ENCODE assay signal across 7 mouse cellular contexts in the genomic region with DNA sequence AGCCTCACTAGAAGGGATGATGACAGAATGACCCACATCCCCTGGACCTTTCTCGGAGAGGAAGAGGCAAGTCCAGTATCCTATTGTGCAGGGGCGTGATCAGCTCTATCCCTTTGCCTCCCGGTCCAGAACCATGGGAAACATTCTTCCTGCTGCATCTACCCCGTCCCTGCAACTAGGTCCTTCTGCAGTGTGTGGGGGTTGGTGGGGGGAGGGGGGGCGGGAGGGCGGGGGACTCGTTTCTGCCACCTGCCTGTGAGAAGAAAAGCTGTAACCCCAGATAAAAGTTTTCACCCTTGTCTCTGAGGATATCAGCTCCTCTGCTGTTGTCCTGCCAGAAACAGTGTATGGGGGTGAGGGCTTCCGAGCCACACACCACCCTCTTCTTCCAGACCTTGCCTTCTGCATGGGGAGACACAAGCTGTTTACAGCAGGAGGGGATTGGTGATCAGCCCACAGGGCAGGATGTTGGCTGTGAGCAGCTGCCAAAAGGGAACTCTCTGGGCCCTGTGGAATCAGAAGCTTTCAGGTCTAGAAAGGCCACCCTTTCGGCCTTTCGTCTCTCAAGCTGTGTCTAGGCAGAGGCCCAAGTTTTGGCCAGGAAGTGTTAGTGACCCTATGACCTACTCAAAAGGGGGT. TPM values are rescaled to one million over a fixed set of nuclear protein-coding genes. Genes with fewer than 3 reads are reported as not detected.
A peak's percentile ranks its signal among the peaks of the same experiment; 100 is the strongest.
DNase-seq lines count a peak whose midpoint lies in the region; ATAC-seq and TF ChIP-seq lines count a peak whose summit lies in the region.

No protein-coding gene starts in this region.

- TF ChIP-seq EP300 in MEL (IDR thresholded peaks at IDR 0.05; ENCODE audit: low read depth in 1 of 2, low read length in 2 of 2), result peak; percentile 36 to 42; a peak in 2 of 4 replicates

- no peaks in the 10 kb centered on the region for H3K79me2 ChIP-seq in MEL (ENCODE audit: control insufficient read depth, insufficient read depth, low read length, poor library complexity)

- WGBS in cerebellum, adult 2 months, result under 1% methylated on average over 10 of the region's 10 CpGs
- WGBS in kidney, adult 2 months, result 22% methylated on average over 10 of the region's 10 CpGs
- 9% methylated on average over 10 of the region's 10 CpGs for WGBS in lung, embryonic 15.5 days
- WGBS in stomach, embryonic 15.5 days, result 19% methylated on average over 10 of the region's 10 CpGs

- no peak overlapping the region for H3K27ac ChIP-seq in MEL (ENCODE audit: control insufficient read depth, low read depth, low read length)
- peak overlapping the region; percentile 99 for H3K27ac ChIP-seq in cerebellum, adult 2 months (ENCODE audit: insufficient read depth, low read length)
- H3K27ac ChIP-seq in kidney, adult 2 months (ENCODE audit: insufficient read depth, low read depth, low read length), result peak overlapping the region; percentile 82
- peak overlapping the region; percentile 84 for H3K27ac ChIP-seq in lung, embryonic 15.5 days
- peak overlapping the region; percentile 59 for H3K27ac ChIP-seq in stomach, embryonic 15.5 days

- peak overlapping the region; percentile 58 to 79 for H3K4me3 ChIP-seq in MEL (ENCODE audit: control insufficient read depth in 1 of 2, insufficient read depth in 1 of 2, low read depth in 2 of 2, low read length in 2 of 2)
- peak overlapping the region; percentile 95 for H3K4me3 ChIP-seq in cerebellum, adult 2 months (replicated peaks; ENCODE audit: insufficient read depth, low read depth, low read length)
- peak overlapping the region; percentile 59 for H3K4me3 ChIP-seq in kidney, adult 2 months (ENCODE audit: insufficient read depth, low read depth, low read length)
- peak overlapping the region; percentile 56 for H3K4me3 ChIP-seq in lung, embryonic 15.5 days
- H3K4me3 ChIP-seq in stomach, embryonic 15.5 days (replicated peaks), result peak overlapping the region; percentile 55

- peak overlapping the region; percentile 82 for H3K4me2 ChIP-seq in lung, embryonic 15.5 days
- peak overlapping the region; percentile 97 for H3K4me2 ChIP-seq in stomach, embryonic 15.5 days

- peak overlapping the region; percentile 48; the same call in 1 of the 2 replicates for H3K9ac ChIP-seq in MEL (ENCODE audit: control insufficient read depth, low read depth, low read length, poor library complexity, severe bottlenecking)
- peak overlapping the region; percentile 48; the same call in 1 of the 2 replicates for H3K9ac ChIP-seq in lung, embryonic 15.5 days
- H3K9ac ChIP-seq in stomach, embryonic 15.5 days, result 0 out of 2 replicates have a peak overlapping the region, but pooled peaks have one; percentile 5

- no peaks in the 10 kb centered on the region for H3K9me3 ChIP-seq in MEL (replicated peaks; ENCODE audit: insufficient read depth, low read length)
- no peaks in the 10 kb centered on the region for H3K9me3 ChIP-seq in lung, embryonic 15.5 days
- H3K9me3 ChIP-seq in stomach, embryonic 15.5 days, result no peaks in the 10 kb centered on the region

- peaks cover 0 to 2% of the 10 kb centered on the region in 2 experiments; a peak in 1 of 4 replicates for H3K36me3 ChIP-seq in MEL (ENCODE audit: control insufficient read depth in 1 of 2, insufficient read depth in 2 of 2, low read length in 2 of 2)
- no peaks in the 10 kb centered on the region for H3K36me3 ChIP-seq in kidney, adult 2 months (ENCODE audit: control insufficient read depth, insufficient read depth, low read length)
- no peaks in the 10 kb centered on the region for H3K36me3 ChIP-seq in lung, embryonic 15.5 days
- H3K36me3 ChIP-seq in stomach, embryonic 15.5 days, result no peaks in the 10 kb centered on the region

- peaks cover 2 to 15% of the 10 kb centered on the region in 2 experiments; a peak in 3 of 4 replicates for H3K4me1 ChIP-seq in MEL (ENCODE audit: control insufficient read depth in 1 of 2, insufficient read depth in 2 of 2, low read length in 2 of 2)
- H3K4me1 ChIP-seq in cerebellum, adult 2 months (ENCODE audit: control insufficient read depth, insufficient read depth, low read length), result peaks cover 41% of the 10 kb centered on the region
- H3K4me1 ChIP-seq in kidney, adult 2 months (ENCODE audit: control insufficient read depth, insufficient read depth, low read length), result peaks cover 2% of the 10 kb centered on the region; the same call in 1 of the 2 replicates
- H3K4me1 ChIP-seq in lung, embryonic 15.5 days, result peaks cover 44% of the 10 kb centered on the region
- H3K4me1 ChIP-seq in stomach, embryonic 15.5 days, result peaks cover 10% of the 10 kb centered on the region

- peaks cover 0 to 4% of the 10 kb centered on the region in 2 experiments; a peak in 2 of 4 replicates for H3K27me3 ChIP-seq in MEL (ENCODE audit: control insufficient read depth in 1 of 2, insufficient read depth in 2 of 2, low read length in 2 of 2)
- H3K27me3 ChIP-seq in cerebellum, adult 2 months (ENCODE audit: control insufficient read depth, insufficient read depth, low read length), result no peaks in the 10 kb centered on the region
- no peaks in the 10 kb centered on the region for H3K27me3 ChIP-seq in kidney, adult 2 months (replicated peaks; ENCODE audit: control insufficient read depth, insufficient read depth, low read length)
- no peaks in the 10 kb centered on the region for H3K27me3 ChIP-seq in lung, embryonic 15.5 days
- H3K27me3 ChIP-seq in stomach, embryonic 15.5 days (replicated peaks), result no peaks in the 10 kb centered on the region; the same call in 1 of the 2 replicates

- ATAC-seq in lung, embryonic 15.5 days (ENCODE audit: borderline replicate concordance, extremely low read depth, low FRiP score, low TSS enrichment), result peak; percentile 51
- ATAC-seq in stomach, embryonic 15.5 days (ENCODE audit: insufficient read depth, low FRiP score, low read depth), result no peak

- TF ChIP-seq POLR2A in MEL (IDR thresholded peaks at IDR 0.05; ENCODE audit: control insufficient read depth in 1 of 2, insufficient read depth in 1 of 2, low read depth in 1 of 2, low read length in 2 of 2, poor library complexity in 1 of 2), result no peak
- TF ChIP-seq POLR2A in cerebellum, adult 2 months (IDR thresholded peaks at IDR 0.05; ENCODE audit: borderline replicate concordance, insufficient read depth, low read length), result peak; percentile 30; the same call in 1 of the 2 replicates
- TF ChIP-seq POLR2A in kidney, adult 2 months (IDR thresholded peaks at IDR 0.05; ENCODE audit: low read depth, low read length), result no peak

- peak in 1 of 3 experiments; percentile 43; a peak in 1 of 6 replicates for TF ChIP-seq CTCF in MEL (IDR thresholded peaks at IDR 0.05 in 2 of 3, conservative IDR thresholded peaks at IDR 0.05 in 1 of 3; ENCODE audit: control insufficient read depth in 1 of 3, insufficient read depth in 1 of 3, low read depth in 2 of 3, low read length in 3 of 3, poor library complexity in 1 of 3, severe bottlenecking in 1 of 3)
- no peak for TF ChIP-seq CTCF in cerebellum, adult 2 months (IDR thresholded peaks at IDR 0.05; ENCODE audit: borderline replicate concordance, insufficient read depth, low read depth, low read length)
- no peak for TF ChIP-seq CTCF in kidney, adult 2 months (conservative IDR thresholded peaks at IDR 0.05; ENCODE audit: insufficient read depth, insufficient read length, low read depth, low read length)

- TF ChIP-seq RAD21 in MEL (IDR thresholded peaks at IDR 0.05; ENCODE audit: low read depth, low read length), result no peak

- peak; percentile 70 for DNase-seq in MEL (ENCODE audit: low read depth, low spot score)
- peak; percentile 71 to 79 for DNase-seq in cerebellum, adult 2 months
- DNase-seq in heart, adult 8-10 months (ENCODE audit: low spot score), result peak; percentile 73
- DNase-seq in kidney, adult 2 months, result peak; percentile 68
- no peak for DNase-seq in urinary bladder, postnatal 14 days (ENCODE audit: low spot score)

TF ChIP-seq in MEL, 35 proteins besides CTCF, POLR2A, EP300 and RAD21 (continues in another document):
- no peak for TF ChIP-seq MYC (IDR thresholded peaks at IDR 0.05; ENCODE audit: low read depth, low read length)

RNA-seq across cellular contexts. Expression of a gene that starts 10.4 kb away (rescaled TPM):
- total RNA-seq in MEL (2012; rRNA removed), result 1.0 and 1.5 TPM in 2 replicates
- 1 to 10 TPM in 1 of 2 experiments, not detected in 1; 2.4 TPM for polyA plus RNA-seq in MEL (2012; ENCODE audit: insufficient read depth in 1 of 2, insufficient read length in 2 of 2, low read depth in 1 of 2, low replicate concordance in 2 of 2, missing spikeins in 1 of 2)
- 962 and 1,033 TPM in 2 replicates for polyA plus RNA-seq in cerebellum, adult 2 months (2012; rRNA removed)
- 10 to 100 TPM; 36.5 to 54.5 (median 37.7) TPM for total RNA-seq in heart, adult 8-10 months (2022)
- polyA plus RNA-seq in kidney, adult 2 months (2012; rRNA removed), result 36.6 and 43.1 TPM in 2 replicates
- 76.8 and 85.6 TPM in 2 replicates for polyA plus RNA-seq in lung, embryonic 15.5 days (2015; fragmentation: Nextera tagmentation; extraction: Ambion mirVana)
- polyA plus RNA-seq in stomach, embryonic 15.5 days (2015; fragmentation: Nextera tagmentation; extraction: Ambion mirVana), result 22.2 and 23.7 TPM in 2 replicates

RNA-seq across cellular contexts. Expression of a gene that starts 12.6 kb away (rescaled TPM):
- total RNA-seq in MEL (2012; rRNA removed), result not detected in 2 replicates
- polyA plus RNA-seq in MEL (2012; ENCODE audit: insufficient read depth in 1 of 2, insufficient read length in 2 of 2, low read depth in 1 of 2, low replicate concordance in 2 of 2, missing spikeins in 1 of 2), result not detected
- not detected in 2 replicates for polyA plus RNA-seq in cerebellum, adult 2 months (2012; rRNA removed)
- not detected for total RNA-seq in heart, adult 8-10 months (2022)
- not detected in 2 replicates for polyA plus RNA-seq in kidney, adult 2 months (2012; rRNA removed)
- polyA plus RNA-seq in lung, embryonic 15.5 days (2015; fragmentation: Nextera tagmentation; extraction: Ambion mirVana), result not detected in 2 replicates
- polyA plus RNA-seq in stomach, embryonic 15.5 days (2015; fragmentation: Nextera tagmentation; extraction: Ambion mirVana), result not detected in 2 replicates

RNA-seq across cellular contexts. Expression of a gene that starts 12.9 kb away (rescaled TPM):
- 25.0 and 32.4 TPM in 2 replicates for total RNA-seq in MEL (2012; rRNA removed)
- 10 to 100 TPM in 1 of 2 experiments, not detected in 1; 25.9 TPM for polyA plus RNA-seq in MEL (2012; ENCODE audit: insufficient read depth in 1 of 2, insufficient read length in 2 of 2, low read depth in 1 of 2, low replicate concordance in 2 of 2, missing spikeins in 1 of 2)
- 66.9 and 67.8 TPM in 2 replicates for polyA plus RNA-seq in cerebellum, adult 2 months (2012; rRNA removed)
- 10 to 100 TPM; 20.6 to 25.1 (median 23.0) TPM for total RNA-seq in heart, adult 8-10 months (2022)
- polyA plus RNA-seq in kidney, adult 2 months (2012; rRNA removed), result 26.0 and 29.3 TPM in 2 replicates
- 34.8 and 34.9 TPM in 2 replicates for polyA plus RNA-seq in lung, embryonic 15.5 days (2015; fragmentation: Nextera tagmentation; extraction: Ambion mirVana)
- polyA plus RNA-seq in stomach, embryonic 15.5 days (2015; fragmentation: Nextera tagmentation; extraction: Ambion mirVana), result 25.6 and 26.5 TPM in 2 replicates

RNA-seq across cellular contexts. Expression of a gene that starts 37.9 kb away (rescaled TPM):
- total RNA-seq in MEL (2012; rRNA removed), result not detected in 2 replicates
- under 1 TPM in 1 of 2 experiments, not detected in 1; 0.03 TPM for polyA plus RNA-seq in MEL (2012; ENCODE audit: insufficient read depth in 1 of 2, insufficient read length in 2 of 2, low read depth in 1 of 2, low replicate concordance in 2 of 2, missing spikeins in 1 of 2)
- 0.36 and 0.43 TPM in 2 replicates for polyA plus RNA-seq in cerebellum, adult 2 months (2012; rRNA removed)
- total RNA-seq in heart, adult 8-10 months (2022), result under 1 TPM in 2 of 4 experiments, not detected in 2; 0.05 to 0.06 TPM
- 0.05 and 0.12 TPM in 2 replicates for polyA plus RNA-seq in kidney, adult 2 months (2012; rRNA removed)
- 0.15 and 0.21 TPM in 2 replicates for polyA plus RNA-seq in lung, embryonic 15.5 days (2015; fragmentation: Nextera tagmentation; extraction: Ambion mirVana)
- 0.26 and 0.31 TPM in 2 replicates for polyA plus RNA-seq in stomach, embryonic 15.5 days (2015; fragmentation: Nextera tagmentation; extraction: Ambion mirVana)

Comparison
In these comparisons a context has a peak if more than half of its experiments do, and no peak if none do; other contexts are left out.
1. RNA of a gene that starts 10.4 kb away (polyA plus RNA-seq): 962 to 1,033 TPM in cerebellum, adult 2 months; 76.8 to 85.6 TPM in lung, embryonic 15.5 days, 36.6 to 43.1 TPM in kidney, adult 2 months, 22.2 to 23.7 TPM in stomach, embryonic 15.5 days and 2.4 TPM in MEL; every median in the first group is over 10 times any median in the second.
2. Peak in every context shown above with its lines, with median percentiles within 50 percentile points of each other: H3K4me3 ChIP-seq and H3K9ac ChIP-seq.